Mouse (Mus musculus) olfactory bulb, adult 2 months (tissue): Measurements from ENCODE around the gene Aebp2.

Experiments used
- CTCF ChIP-seq: fragments of 200-500 bp; IDR thresholded peaks from 2 replicates; pipeline ENCODE4 v1.5.1; 2012; ENCODE audit warnings: low read depth, mild to moderate bottlenecking, low read length, moderate library complexity; ENCODE audit not compliant: insufficient read depth
- POLR2A ChIP-seq: fragments of 200-500 bp; IDR thresholded peaks from 2 replicates; pipeline ENCODE4 v1.6.1; 2012; ENCODE audit warnings: mild to moderate bottlenecking, low read depth, low read length, moderate library complexity; ENCODE audit not compliant: insufficient read depth

- no peak for TF ChIP-seq CTCF
- no peak for TF ChIP-seq POLR2A
Measured at GRCm38 (mm10) chr6:140697994-140698393, 75.5 kb downstream of the Aebp2 start.
